Mouse (Mus musculus) intestine, embryonic 14.5 days (tissue): ENCODE data around the gene Tmeff2. TPM values are rescaled to one million over a fixed set of nuclear protein-coding genes. Genes with fewer than 3 reads are reported as not detected.

Source experiments
- ATAC-seq: fragments of 200-750 bp; cut with Nextera tagmentation; replicated peaks from 2 replicates; pipeline ENCODE4 v1.8.0; 2017; ENCODE audit warnings: low read depth, moderate number of reproducible peaks, moderate TSS enrichment, moderate library complexity; ENCODE audit not compliant: low FRiP score, low TSS enrichment
- DNase-seq: peaks from one replicate; pipeline ENCODE4 v3.0.0-alpha.2; 2018; ENCODE audit warnings: low spot score
- H3K27ac ChIP-seq: fragments of 300-500 bp; sonication (generic); 2 replicates; pipeline ENCODE4 v1.5.1; 2014; ENCODE audit warnings: low read depth, mild to moderate bottlenecking, control low read depth
- H3K27me3 ChIP-seq: fragments of 300-500 bp; sonication (generic); replicated peaks from 2 replicates; pipeline ENCODE4 v1.6.1; 2014; ENCODE audit warnings: low read length, control low read depth; ENCODE audit not compliant: control insufficient read depth, insufficient read depth
- H3K36me3 ChIP-seq: fragments of 300-500 bp; sonication (generic); 2 replicates; pipeline ENCODE4 v1.6.1; 2014; ENCODE audit warnings: low read length, control low read depth; ENCODE audit not compliant: control insufficient read depth, insufficient read depth
- H3K4me1 ChIP-seq: fragments of 300-500 bp; sonication (generic); replicated peaks from 2 replicates; pipeline ENCODE4 v1.6.1; 2014; ENCODE audit warnings: low read length, control low read depth, mixed read lengths; ENCODE audit not compliant: control insufficient read depth, insufficient read depth
- H3K4me2 ChIP-seq: fragments of 300-500 bp; sonication (generic); 2 replicates; pipeline ENCODE4 v1.6.1; 2014; ENCODE audit warnings: low read length
- H3K4me3 ChIP-seq: fragments of 300-500 bp; sonication (generic); 2 replicates; pipeline ENCODE4 v1.5.1; 2014; ENCODE audit warnings: low read depth, low read length, control low read depth, mixed read lengths
- H3K9ac ChIP-seq: fragments of 300-500 bp; sonication (generic); 2 replicates; pipeline ENCODE4 v1.6.1; 2014; ENCODE audit warnings: mild to moderate bottlenecking, low read length
- H3K9me3 ChIP-seq: fragments of 300-500 bp; sonication (generic); 2 replicates; pipeline ENCODE4 v1.6.1; 2016; ENCODE audit warnings: low read length, control low read depth; ENCODE audit not compliant: control insufficient read depth
- WGBS: fragments of 180-500 bp; shearing (Covaris S2); extraction: QIAGEN DNeasy Blood & Tissue Kit; methylation state at CpG from one replicate; pipeline ENCODE4 v1.1.7; 2014; 5-methylcytosine and 5-hydroxymethylcytosine counted together
- polyA plus RNA-seq: library from polyadenylated mRNA; unstranded; fragments of >200 nt; fragmentation: Nextera tagmentation; extraction: Ambion mirVana; gene quantifications from 2 replicates; pipeline ENCODE4 v1.2.1, GENCODE M21; 2014

Gene Tmeff2
- polyA plus RNA-seq, 1 experiment from 2014 or later: 20.7 TPM

DNA sequence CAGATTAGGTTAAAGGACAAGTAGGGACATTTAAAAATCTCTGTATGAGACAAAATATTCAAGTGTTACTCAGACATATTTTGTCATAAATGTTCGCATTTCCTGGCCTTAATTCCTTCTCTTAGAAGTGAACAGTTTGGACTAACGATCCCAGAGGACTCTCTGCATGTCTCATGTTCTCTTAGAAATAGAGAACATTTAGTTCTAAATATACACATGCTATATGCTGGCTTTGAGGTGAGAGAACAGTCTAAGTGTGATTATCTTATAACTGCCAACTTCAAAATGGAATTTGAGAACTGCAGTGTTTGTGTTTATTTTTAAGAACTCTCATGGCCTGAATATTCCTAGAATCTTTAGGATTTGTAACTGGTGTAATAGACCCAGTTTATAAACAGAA, 69.2 kb downstream of the Tmeff2 start:
- ATAC-seq (no peak), DNase-seq (no peak)
- H3K9me3 ChIP-seq: no peaks in the 10 kb centered on the region
- no peak overlapping the region for H3K4me3 ChIP-seq
- no peaks in the 10 kb centered on the region for H3K4me1 ChIP-seq
- H3K9ac ChIP-seq: no peak overlapping the region
- 77% methylated on average over 2 of the region's 2 CpGs for WGBS
- no peak overlapping the region for H3K27ac ChIP-seq
- H3K4me2 ChIP-seq: no peak overlapping the region
- no peaks in the 10 kb centered on the region for H3K27me3 ChIP-seq
- H3K36me3 ChIP-seq: no peaks in the 10 kb centered on the region

DNA sequence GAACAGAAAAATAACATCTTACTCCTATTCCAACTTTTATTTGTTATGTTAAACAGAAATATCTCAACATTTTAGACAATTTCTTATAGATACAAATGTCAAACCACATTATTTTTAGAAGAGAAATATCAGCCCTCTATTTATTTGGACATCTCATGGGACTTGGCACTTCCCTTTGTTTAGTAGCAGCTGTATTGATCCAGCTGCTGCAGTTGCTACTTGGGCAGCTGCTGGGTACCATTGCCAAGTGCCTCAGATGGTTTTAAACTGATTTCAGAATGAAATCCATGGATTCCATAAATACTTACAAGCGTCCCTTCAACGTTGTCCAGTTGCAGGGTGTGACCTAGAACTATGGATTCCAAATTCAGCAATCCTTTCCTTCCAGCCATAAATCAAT, 70.4 kb downstream of the Tmeff2 start:
- H3K27ac ChIP-seq: no peak overlapping the region
- WGBS: 35% methylated on average over 2 of the region's 2 CpGs
- ATAC-seq (no peak), DNase-seq (no peak)
- H3K9me3 ChIP-seq: no peaks in the 10 kb centered on the region
- no peaks in the 10 kb centered on the region for H3K4me1 ChIP-seq
- H3K27me3 ChIP-seq: no peaks in the 10 kb centered on the region
- no peaks in the 10 kb centered on the region for H3K36me3 ChIP-seq
- no peak overlapping the region for H3K4me3 ChIP-seq
- H3K9ac ChIP-seq: no peak overlapping the region
- H3K4me2 ChIP-seq: no peak overlapping the region

DNA sequence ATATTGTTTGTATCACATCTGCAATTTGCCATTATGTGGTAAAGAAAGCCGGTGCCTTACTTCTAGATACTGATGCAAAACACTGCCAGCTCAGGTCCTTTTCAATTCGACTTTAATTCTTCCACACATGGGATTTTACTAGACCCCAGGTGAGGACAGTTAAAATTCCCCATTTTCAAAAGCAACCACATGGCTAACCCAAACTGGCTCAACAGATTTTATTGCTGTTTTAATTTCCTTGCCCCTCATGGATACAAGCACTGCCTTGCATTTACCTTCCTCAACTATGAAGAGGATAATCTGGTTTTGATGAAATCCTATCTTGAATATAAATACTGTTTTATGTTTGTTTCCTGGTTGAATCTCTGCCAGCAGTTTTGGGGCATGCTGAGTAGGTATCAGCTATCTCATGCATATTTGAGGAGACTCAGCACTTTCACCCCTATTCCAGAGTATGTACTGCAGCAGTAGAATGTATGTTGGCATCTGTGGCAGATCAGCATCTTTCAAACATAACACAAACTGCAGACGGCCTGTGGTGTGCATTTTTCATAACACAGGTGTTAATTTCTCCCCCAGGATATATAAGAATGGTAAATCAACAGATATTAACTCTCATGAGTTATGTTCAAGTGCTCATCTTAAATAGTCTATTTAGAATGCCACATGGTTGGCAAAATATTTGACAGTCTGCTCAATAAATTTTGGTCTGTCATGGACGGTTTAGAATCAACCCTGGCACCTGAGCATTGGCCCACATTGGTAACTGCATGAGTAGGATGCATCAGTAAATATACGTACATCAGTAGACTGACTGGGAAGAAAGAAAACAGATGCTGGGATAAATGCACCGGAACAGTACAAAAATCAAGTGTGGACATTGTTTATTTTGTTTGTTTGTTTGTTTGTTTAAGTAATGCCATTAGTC, 72.3 kb downstream of the Tmeff2 start:
- ATAC-seq: no peak
- DNase-seq: no peak
- Histone ChIP-seq H3K27me3 (no peaks in the 10 kb centered on the region), H3K9ac (no peak overlapping the region), H3K4me3 (no peak overlapping the region), H3K4me2 (no peak overlapping the region), H3K4me1 (no peaks in the 10 kb centered on the region), H3K9me3 (no peaks in the 10 kb centered on the region), H3K27ac (no peak overlapping the region), H3K36me3 (no peaks in the 10 kb centered on the region)
- 81% methylated on average over 6 of the region's 6 CpGs for WGBS

DNA sequence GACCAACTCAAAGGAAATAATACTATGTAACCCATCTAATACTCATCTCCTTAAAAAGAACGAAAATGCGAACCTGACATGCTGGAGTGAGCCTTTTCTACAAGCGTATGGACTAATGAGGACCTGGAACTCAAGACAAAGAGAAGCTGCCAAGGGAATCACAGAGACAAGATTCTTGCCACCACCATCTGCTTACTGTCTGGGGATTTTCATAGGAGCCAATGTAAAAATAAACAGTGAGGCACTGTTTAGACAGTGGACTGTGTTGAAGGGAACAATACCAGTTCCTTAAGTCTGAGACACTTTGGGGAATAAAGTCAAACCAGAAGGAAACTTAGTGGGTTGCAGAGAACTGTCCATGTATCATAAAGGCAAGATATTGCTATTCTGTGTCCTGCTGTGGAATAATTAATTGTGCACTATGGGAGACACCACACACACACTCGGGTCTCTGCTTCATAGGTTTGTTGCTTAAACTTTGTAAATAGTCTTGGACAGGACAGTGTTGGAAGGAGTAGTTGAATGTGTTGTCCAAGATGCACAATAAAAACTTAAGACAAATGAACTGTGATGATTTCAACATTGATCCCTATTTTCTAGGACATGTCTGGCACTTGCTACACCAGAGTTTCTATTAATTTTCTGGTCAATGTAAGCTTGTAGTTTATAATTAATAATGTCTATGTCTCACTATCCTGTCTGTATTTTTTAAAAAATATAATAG, 79.1 kb downstream of the Tmeff2 start:
- no peak overlapping the region for H3K27ac ChIP-seq
- no peaks in the 10 kb centered on the region for H3K36me3 ChIP-seq
- H3K4me1 ChIP-seq: 0 out of 2 replicates have a peak, but pooled peaks cover 7% of the 10 kb centered on the region
- DNase-seq (no peak), ATAC-seq (no peak)
- no peaks in the 10 kb centered on the region for H3K27me3 ChIP-seq
- H3K4me2 ChIP-seq: no peak overlapping the region
- H3K9ac ChIP-seq: no peak overlapping the region
- no peaks in the 10 kb centered on the region for H3K9me3 ChIP-seq
- WGBS: 55% methylated on average over 4 of the region's 4 CpGs
- H3K4me3 ChIP-seq: no peak overlapping the region

DNA sequence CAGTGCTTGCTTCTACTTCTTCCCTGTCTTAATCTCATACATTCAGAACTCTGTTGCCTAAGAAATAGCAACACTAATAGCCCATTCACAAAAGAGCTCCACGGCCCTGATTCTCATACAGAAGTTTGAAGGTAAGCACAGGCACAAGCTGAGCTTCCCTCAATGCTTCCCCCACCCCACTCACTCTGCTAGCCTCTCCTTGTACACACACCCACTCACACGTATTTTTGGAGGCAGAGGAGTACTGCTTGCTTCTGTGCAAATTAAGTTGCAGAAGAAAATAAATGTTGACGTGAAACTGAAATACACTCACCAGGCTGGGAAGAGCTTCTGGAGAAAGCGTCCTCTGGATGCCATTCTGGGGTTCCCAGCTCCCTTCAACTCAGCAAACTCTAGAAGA, 80.1 kb downstream of the Tmeff2 start:
- ATAC-seq: no peak
- H3K27ac ChIP-seq: no peak overlapping the region
- no peaks in the 10 kb centered on the region for H3K9me3 ChIP-seq
- no peaks in the 10 kb centered on the region for H3K36me3 ChIP-seq
- no peak overlapping the region for H3K9ac ChIP-seq
- H3K4me2 ChIP-seq: no peak overlapping the region
- no peak overlapping the region for H3K4me3 ChIP-seq
- 69% methylated on average over 4 of the region's 4 CpGs for WGBS
- H3K27me3 ChIP-seq: no peaks in the 10 kb centered on the region
- DNase-seq: no peak
- H3K4me1 ChIP-seq: 0 out of 2 replicates have a peak, but pooled peaks cover 7% of the 10 kb centered on the region

DNA sequence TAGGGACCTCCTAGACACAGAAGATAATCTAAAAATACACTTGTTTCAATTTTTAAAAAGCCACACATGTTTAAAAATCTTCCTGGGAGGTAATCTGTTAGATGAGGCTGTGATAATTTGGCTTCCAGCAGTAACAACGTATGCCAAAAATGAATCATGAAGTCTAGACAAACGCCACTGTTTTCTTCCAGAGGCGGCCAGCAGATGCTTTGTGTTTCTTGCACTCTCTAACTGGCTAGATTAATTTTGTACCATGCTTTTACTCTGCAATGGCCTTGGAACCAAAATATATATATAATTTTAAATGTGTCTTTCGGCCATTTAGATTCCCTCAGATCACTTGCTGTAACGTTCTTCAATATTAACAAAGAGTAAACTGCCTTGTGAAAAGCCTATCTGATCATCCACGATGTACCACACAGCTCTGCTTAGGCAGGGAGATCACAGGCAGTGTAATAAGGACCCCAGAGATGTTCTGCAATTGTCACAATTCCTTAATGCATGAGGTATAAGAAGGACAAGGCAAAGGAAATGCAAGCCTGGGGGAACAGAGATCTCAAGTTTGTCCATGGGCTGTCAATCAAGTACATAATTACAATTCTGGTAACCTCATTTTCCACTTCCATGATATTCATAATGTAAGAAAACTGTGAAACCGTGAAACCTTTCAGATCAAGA, 80.8 kb downstream of the Tmeff2 start:
- H3K9ac ChIP-seq: no peak overlapping the region
- DNase-seq: no peak
- H3K27me3 ChIP-seq: no peaks in the 10 kb centered on the region
- 56% methylated on average over 7 of the region's 7 CpGs for WGBS
- H3K9me3 ChIP-seq: no peaks in the 10 kb centered on the region
- no peak overlapping the region for H3K27ac ChIP-seq
- H3K4me2 ChIP-seq: no peak overlapping the region
- no peak overlapping the region for H3K4me3 ChIP-seq
- 0 out of 2 replicates have a peak, but pooled peaks cover 7% of the 10 kb centered on the region for H3K4me1 ChIP-seq
- no peaks in the 10 kb centered on the region for H3K36me3 ChIP-seq
- no peak for ATAC-seq

DNA sequence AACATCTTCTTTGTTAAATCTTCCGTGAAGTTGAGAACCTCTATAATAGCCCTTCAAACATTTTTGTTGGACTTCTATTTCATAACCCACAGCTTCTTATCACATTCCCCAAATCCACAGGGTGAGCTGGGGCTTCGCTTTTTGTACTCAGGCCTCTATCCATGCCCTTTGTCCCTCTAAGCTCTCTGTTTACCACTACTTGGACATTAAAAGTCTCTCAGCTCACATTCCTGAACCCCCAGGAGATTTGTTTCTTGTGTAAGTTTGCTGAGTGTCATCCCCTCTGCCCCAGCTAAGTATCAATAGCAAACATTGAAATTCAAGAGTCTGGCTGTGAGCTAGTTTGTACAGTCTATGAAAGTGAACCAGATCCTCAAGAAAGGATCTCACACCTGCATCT, 90.2 kb downstream of the Tmeff2 start:
- DNase-seq (no peak), ATAC-seq (no peak)
- no peak overlapping the region for H3K27ac ChIP-seq
- H3K9me3 ChIP-seq: no peaks in the 10 kb centered on the region
- no peaks in the 10 kb centered on the region for H3K27me3 ChIP-seq
- H3K36me3 ChIP-seq: no peaks in the 10 kb centered on the region
- 58% methylated on average over 2 of the region's 2 CpGs for WGBS
- no peak overlapping the region for H3K4me2 ChIP-seq
- H3K4me3 ChIP-seq: no peak overlapping the region
- H3K9ac ChIP-seq: no peak overlapping the region
- H3K4me1 ChIP-seq: no peaks in the 10 kb centered on the region

DNA sequence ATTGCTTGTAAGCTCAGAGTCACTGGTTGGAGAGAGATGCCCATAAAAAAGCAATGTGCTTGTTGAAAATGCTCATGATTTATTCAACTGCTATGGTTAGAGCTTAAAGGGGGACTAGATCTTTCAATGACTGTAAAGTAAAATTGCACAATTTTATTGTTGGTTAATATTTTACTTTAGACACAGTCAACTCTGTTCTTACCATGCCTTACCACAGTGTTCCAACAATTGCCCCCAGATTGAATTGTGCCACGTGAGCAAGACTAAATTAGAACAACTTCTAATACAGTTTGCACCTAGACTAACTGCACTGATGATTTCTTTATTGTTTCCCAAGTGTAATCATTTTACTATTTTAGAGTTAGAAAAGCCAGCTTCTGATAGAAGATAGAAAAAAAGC, 94.1 kb downstream of the Tmeff2 start:
- WGBS: 63% methylated on average over 1 of the region's 1 CpGs
- Histone ChIP-seq H3K36me3 (no peaks in the 10 kb centered on the region), H3K4me2 (no peak overlapping the region), H3K9me3 (no peaks in the 10 kb centered on the region), H3K4me1 (no peaks in the 10 kb centered on the region), H3K9ac (no peak overlapping the region), H3K27me3 (no peaks in the 10 kb centered on the region), H3K4me3 (no peak overlapping the region), H3K27ac (no peak overlapping the region)
- ATAC-seq (no peak), DNase-seq (no peak)
